Mouse (Mus musculus) midbrain, postnatal 0 days (tissue): ENCODE measurements at regions not wholly inside any gene's neighbourhood (a gene's known extent, or its start where the extent isn't known, plus 50 kb on each side); places are given as distances from the start of the nearest gene placed in this dataset.

Source experiments
- ATAC-seq: fragments of 200-750 bp; cut with Nextera tagmentation; 2 replicates; pipeline ENCODE4 v1.8.0; 2017; ENCODE audit warnings: moderate number of reproducible peaks, mild to moderate bottlenecking, moderate TSS enrichment, moderate library complexity; ENCODE audit not compliant: low FRiP score
- DNase-seq: peaks from one replicate; pipeline ENCODE4 v3.0.0-alpha.2; 2015; ENCODE audit warnings: low spot score
- H3K27ac ChIP-seq: fragments of 300-500 bp; sonication (generic); 2 replicates; pipeline ENCODE4 v1.5.1; 2014; ENCODE audit warnings: low read depth, mild to moderate bottlenecking, low read length, mixed read lengths
- H3K27me3 ChIP-seq: fragments of 300-500 bp; sonication (generic); 2 replicates; pipeline ENCODE4 v1.6.1; 2014; ENCODE audit warnings: low read length, control low read depth, mixed read lengths; ENCODE audit not compliant: insufficient read depth
- H3K36me3 ChIP-seq: fragments of 300-500 bp; sonication (generic); 2 replicates; pipeline ENCODE4 v1.6.1; 2014; ENCODE audit warnings: low read length, control low read depth, mixed read lengths; ENCODE audit not compliant: insufficient read depth
- H3K4me1 ChIP-seq: fragments of 300-500 bp; sonication (generic); 2 replicates; pipeline ENCODE4 v1.6.1; 2014; ENCODE audit warnings: mild to moderate bottlenecking, control low read depth, antibody characterized with exemption, low read length, mixed read lengths; ENCODE audit not compliant: insufficient read depth
- H3K4me2 ChIP-seq: fragments of 300-500 bp; sonication (generic); 2 replicates; pipeline ENCODE4 v1.6.1; 2014; ENCODE audit warnings: low read depth, mild to moderate bottlenecking, low read length, mixed read lengths; ENCODE audit not compliant: poor library complexity, severe bottlenecking
- H3K4me3 ChIP-seq: fragments of 300-500 bp; sonication (generic); 2 replicates; pipeline ENCODE4 v1.5.1; 2014; ENCODE audit warnings: low read depth, mild to moderate bottlenecking, low read length, moderate library complexity
- H3K9ac ChIP-seq: fragments of 300-500 bp; sonication (generic); replicated peaks from 2 replicates; pipeline ENCODE4 v1.6.1; 2014; ENCODE audit warnings: mild to moderate bottlenecking, low read length, moderate library complexity, mixed read lengths; ENCODE audit not compliant: poor library complexity, severe bottlenecking
- H3K9me3 ChIP-seq: fragments of 300-500 bp; sonication (generic); 2 replicates; pipeline ENCODE4 v1.6.1; 2016; ENCODE audit warnings: low read length, control low read depth
- CTCF ChIP-seq: IDR thresholded peaks from 2 replicates; pipeline ENCODE4 v1.5.1; 2016; ENCODE audit warnings: antibody characterized with exemption, mild to moderate bottlenecking
- WGBS: fragments of 180-500 bp; shearing (Covaris S2); extraction: QIAGEN DNeasy Blood & Tissue Kit; methylation state at CpG from one replicate; pipeline ENCODE4 v1.1.7; 2014; 5-methylcytosine and 5-hydroxymethylcytosine counted together

DNA sequence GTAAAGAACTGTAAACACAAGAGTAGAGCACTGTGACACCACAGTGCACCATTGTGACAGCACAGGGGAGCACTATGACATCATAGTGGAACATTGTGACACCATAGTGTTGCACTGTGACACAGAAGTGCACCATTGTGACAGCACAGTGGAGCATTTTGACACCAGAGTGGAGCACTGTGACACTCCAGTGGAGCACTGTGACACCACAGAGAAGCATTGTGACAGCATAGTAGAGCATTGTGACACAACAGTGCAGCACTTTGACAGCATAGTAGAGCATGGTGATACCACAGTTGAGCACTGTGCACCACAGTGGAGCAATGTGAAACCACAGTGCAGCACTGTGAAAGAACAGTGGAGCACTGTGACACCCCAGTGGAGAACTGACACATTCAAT, 2750.4 kb upstream of the Gm8797 start:
- Histone ChIP-seq H3K9ac (no peak overlapping the region), H3K4me1 (no peaks in the 10 kb centered on the region), H3K4me3 (no peak overlapping the region), H3K36me3 (no peaks in the 10 kb centered on the region), H3K9me3 (peaks cover 40% of the 10 kb centered on the region), H3K27me3 (no peaks in the 10 kb centered on the region), H3K27ac (no peak overlapping the region), H3K4me2 (no peak overlapping the region)
- DNase-seq, result no peak
- no peak for TF ChIP-seq CTCF
- 0 out of 2 replicates have a peak, but pooled peaks have one; percentile 27 for ATAC-seq

DNA sequence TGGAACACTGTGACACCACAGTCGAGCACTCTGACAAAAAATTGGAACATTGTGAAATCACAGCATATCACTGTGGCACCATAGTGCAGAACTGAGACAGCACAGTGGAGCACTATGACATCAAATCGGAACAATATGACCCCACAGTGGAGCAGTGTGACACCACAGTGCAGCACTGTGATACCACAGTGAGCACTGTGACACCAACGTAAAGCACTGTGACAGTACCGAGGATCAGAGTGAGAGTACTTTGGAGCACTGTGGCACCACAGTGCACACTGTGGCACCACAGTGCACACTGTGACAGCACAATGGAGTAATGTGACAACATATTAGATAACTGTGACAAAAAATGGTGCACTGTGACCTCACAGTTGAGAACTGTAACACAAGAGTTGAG, 2749.4 kb upstream of the Gm8797 start:
- WGBS, result 74% methylated on average over 4 of the region's 4 CpGs
- no peak for TF ChIP-seq CTCF
- DNase-seq, result no peak

DNA sequence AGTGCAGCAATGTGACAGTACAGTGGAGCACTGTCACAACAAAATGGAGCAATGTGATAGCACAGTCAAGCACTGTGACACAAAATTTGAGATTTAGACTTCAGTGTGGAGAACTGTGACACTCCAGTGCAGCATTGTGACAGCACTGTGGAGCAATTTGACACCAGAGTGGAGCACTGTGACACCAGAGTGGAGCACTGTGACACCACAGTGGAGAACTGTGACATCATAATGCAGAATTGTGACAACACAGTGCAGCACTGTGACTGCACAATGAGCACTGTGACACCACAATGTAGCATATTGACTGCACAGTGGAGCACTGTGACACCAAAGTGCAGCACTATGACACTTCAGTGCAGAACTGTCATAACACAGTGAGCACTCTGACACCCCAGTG, 2749.0 kb upstream of the Gm8797 start:
- ATAC-seq (peak; percentile 63; the same call in 1 of the 2 replicates), DNase-seq (no peak)
- Histone ChIP-seq H3K4me3 (no peak overlapping the region), H3K9ac (no peak overlapping the region), H3K36me3 (no peaks in the 10 kb centered on the region), H3K4me1 (no peaks in the 10 kb centered on the region), H3K9me3 (peaks cover 53% of the 10 kb centered on the region), H3K4me2 (no peak overlapping the region), H3K27ac (no peak overlapping the region), H3K27me3 (no peaks in the 10 kb centered on the region)
- no peak for TF ChIP-seq CTCF

More for the DNA sequence above, 2749.4 kb upstream of the Gm8797 start:
- H3K9me3 ChIP-seq, result peaks cover 49% of the 10 kb centered on the region
- H3K4me1 ChIP-seq, result no peaks in the 10 kb centered on the region
- ATAC-seq, result peak; percentile 61; the same call in 1 of the 2 replicates
- H3K27ac ChIP-seq, result no peak overlapping the region
- no peaks in the 10 kb centered on the region for H3K36me3 ChIP-seq
- no peak overlapping the region for H3K4me3 ChIP-seq
- H3K9ac ChIP-seq, result no peak overlapping the region
- H3K27me3 ChIP-seq, result no peaks in the 10 kb centered on the region
- no peak overlapping the region for H3K4me2 ChIP-seq

DNA sequence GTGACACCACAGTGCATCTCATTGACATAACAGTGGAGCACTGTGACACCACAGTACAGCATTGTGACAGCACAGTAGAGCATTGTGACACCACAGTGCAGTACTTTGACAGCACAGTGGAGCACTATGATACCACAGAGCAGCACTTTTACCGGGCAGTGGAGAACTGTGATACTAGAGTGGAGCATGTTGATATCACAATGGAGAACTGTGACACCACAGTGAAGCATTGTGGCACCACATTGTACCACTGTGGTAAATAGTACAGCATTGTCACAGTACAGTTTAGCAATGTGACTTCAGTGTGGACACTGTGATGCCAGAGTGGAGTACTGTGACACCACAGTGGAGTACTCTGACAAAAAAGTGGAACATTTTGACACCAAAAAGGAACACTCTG, 2747.2 kb upstream of the Gm8797 start:
- peaks cover 71% of the 10 kb centered on the region for H3K9me3 ChIP-seq
- no peak for TF ChIP-seq CTCF
- no peaks in the 10 kb centered on the region for H3K27me3 ChIP-seq
- H3K4me1 ChIP-seq, result no peaks in the 10 kb centered on the region
- WGBS, result 86% methylated on average over 1 of the region's 1 CpGs
- H3K9ac ChIP-seq, result no peak overlapping the region
- H3K36me3 ChIP-seq, result no peaks in the 10 kb centered on the region
- ATAC-seq, result no peak
- no peak for DNase-seq
- H3K4me3 ChIP-seq, result no peak overlapping the region
- H3K27ac ChIP-seq, result no peak overlapping the region
- H3K4me2 ChIP-seq, result no peak overlapping the region

DNA sequence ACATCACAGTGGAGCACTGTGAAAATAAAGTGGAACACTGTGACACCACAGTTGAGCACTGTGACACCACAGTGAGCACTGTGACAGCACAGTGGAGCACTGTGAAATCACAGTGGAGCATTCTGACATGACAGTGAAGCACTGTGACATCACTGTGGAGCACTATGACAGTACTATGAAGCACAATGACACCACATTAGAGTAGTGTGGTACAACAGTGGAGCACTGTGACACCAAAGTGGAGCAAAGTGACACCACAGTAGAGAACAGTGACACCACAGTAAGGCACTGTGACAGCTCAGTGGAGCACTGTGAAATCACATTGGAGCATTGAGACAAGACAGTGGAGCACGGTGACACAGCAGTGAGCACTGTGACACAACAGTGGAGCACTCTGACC, 2739.5 kb upstream of the Gm8797 start:
- no peak overlapping the region for H3K4me2 ChIP-seq
- DNase-seq (no peak), ATAC-seq (no peak)
- peaks cover 92% of the 10 kb centered on the region for H3K9me3 ChIP-seq
- 48% methylated on average over 1 of the region's 1 CpGs for WGBS
- H3K9ac ChIP-seq, result no peak overlapping the region
- no peak overlapping the region for H3K4me3 ChIP-seq
- H3K4me1 ChIP-seq, result no peaks in the 10 kb centered on the region
- H3K27me3 ChIP-seq, result no peaks in the 10 kb centered on the region
- H3K27ac ChIP-seq, result no peak overlapping the region
- no peaks in the 10 kb centered on the region for H3K36me3 ChIP-seq
- TF ChIP-seq CTCF, result no peak

DNA sequence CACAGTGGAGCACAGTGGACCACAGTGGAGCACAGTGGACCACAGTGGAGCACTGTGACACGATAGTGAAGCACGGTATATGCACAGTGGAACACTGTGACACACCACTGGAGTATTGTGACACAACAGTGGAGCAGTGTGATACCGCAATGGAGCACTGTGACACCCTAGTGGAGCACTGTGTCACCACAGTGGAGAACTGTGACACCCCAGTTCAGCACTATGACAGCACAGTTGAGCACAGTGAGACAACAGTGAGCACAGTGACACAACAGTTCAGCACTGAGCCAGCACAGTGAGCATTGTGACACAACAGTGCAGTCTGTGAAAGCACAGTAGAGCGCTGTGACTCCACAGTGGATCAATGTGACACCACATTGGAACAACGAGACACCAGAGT, 2737.7 kb upstream of the Gm8797 start:
- no peak overlapping the region for H3K4me2 ChIP-seq
- no peaks in the 10 kb centered on the region for H3K27me3 ChIP-seq
- no peak overlapping the region for H3K9ac ChIP-seq
- DNase-seq, result no peak
- H3K4me1 ChIP-seq, result no peaks in the 10 kb centered on the region
- peaks cover 79% of the 10 kb centered on the region for H3K9me3 ChIP-seq
- TF ChIP-seq CTCF, result no peak
- no peak for ATAC-seq
- no peaks in the 10 kb centered on the region for H3K36me3 ChIP-seq
- no peak overlapping the region for H3K4me3 ChIP-seq
- H3K27ac ChIP-seq, result no peak overlapping the region
- 78% methylated on average over 5 of the region's 5 CpGs for WGBS

DNA sequence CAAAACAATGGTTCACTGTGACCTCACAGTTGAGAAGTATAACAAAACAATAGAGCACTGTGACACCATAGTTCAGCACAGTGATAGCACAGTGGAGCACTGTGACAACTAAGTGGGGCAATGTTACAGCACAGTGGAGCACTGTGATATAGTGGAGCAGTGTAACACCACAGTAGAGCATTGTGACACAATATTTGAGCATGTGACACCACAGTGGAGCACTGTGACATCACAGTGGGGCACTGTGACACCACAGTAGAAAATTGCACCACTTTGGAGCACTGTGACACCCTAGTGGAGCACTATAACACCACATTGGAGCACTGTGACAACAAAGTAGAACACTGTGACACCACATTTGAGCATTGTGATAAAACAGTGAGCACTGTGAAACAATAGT, 2735.6 kb upstream of the Gm8797 start:
- Histone ChIP-seq H3K9ac (no peak overlapping the region), H3K27me3 (no peaks in the 10 kb centered on the region), H3K4me2 (no peak overlapping the region), H3K27ac (no peak overlapping the region), H3K4me3 (no peak overlapping the region), H3K36me3 (no peaks in the 10 kb centered on the region), H3K4me1 (no peaks in the 10 kb centered on the region), H3K9me3 (peaks cover 68% of the 10 kb centered on the region)
- no peak for ATAC-seq
- no peak for DNase-seq
- no peak for TF ChIP-seq CTCF
